Mouse (Mus musculus): ENCODE results near the gene Cntnap2. TPM values are rescaled to one million over a fixed set of nuclear protein-coding genes. Genes with fewer than 3 reads are reported as not detected.

The Cntnap2 gene
- total and polyA plus RNA-seq, 2 experiments = not detected

DNA sequence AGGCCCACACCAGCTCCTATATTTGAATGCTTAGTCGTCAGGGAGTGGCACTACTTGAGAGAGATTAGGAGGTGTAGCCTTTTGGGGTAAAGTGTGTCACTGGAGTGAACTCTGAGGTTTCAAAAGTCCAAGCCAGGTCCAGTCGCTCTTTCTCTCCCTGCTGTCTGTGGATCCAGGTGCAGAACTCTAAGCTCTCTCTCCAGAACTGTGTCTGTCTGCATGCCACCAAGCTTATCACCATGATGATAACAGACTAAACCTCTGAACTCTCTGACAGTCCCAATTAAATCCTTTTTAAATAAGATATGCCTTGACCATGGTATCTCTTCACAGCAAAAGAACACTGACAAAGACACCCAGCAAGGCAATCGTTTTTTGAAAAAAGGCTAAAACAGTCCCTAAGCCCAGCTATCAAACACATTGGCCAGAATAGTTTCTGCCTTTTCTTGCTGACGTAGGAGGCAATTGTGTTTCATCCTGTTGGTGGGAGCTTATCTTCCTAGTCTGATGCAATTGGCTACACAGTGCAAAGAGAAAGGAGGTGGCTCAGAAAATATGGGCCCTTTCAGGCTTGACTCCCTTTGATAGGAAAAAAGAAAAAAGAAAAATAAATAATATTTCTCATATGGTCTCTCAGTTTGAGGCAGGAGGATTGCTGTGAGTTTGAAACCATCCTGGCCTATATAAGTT, 2281.8 kb downstream of the Cntnap2 start:
- DNase-seq (ENCODE audit: extremely low read depth, low read depth, low spot score) = no peak

DNA sequence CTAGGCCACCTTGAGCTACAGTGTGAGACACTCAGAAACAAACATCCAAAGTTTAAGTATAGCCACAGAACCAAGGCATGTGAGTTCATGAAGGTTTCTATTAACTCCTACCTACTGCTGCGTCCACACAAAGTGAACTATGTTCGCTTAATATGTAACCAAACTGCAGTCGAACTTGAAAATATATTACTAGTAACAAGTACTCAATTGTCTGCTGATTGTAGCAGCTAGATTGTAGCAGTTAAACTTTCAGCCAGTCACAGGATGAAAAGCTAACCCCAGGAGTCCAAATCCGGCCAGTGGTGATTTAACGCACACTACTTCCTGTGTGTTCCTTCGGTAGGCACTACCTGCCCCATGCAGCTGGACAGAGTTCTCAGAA, 2282.3 kb downstream of the Cntnap2 start:
- DNase-seq (ENCODE audit: extremely low read depth, low read depth, low spot score) = no peak
- Histone ChIP-seq H3K4me3 (ENCODE audit: insufficient read depth, low read depth, low read length) (no peak overlapping the region), H3K27me3 (ENCODE audit: control insufficient read depth, insufficient read depth, low read length) (no peaks in the 10 kb centered on the region), H3K4me1 (ENCODE audit: control insufficient read depth, insufficient read depth, low read length) (no peaks in the 10 kb centered on the region), H3K36me3 (ENCODE audit: control insufficient read depth, insufficient read depth, low read length) (no peaks in the 10 kb centered on the region), H3K27ac (replicated peaks; ENCODE audit: insufficient read depth, low read depth, low read length) (no peak overlapping the region), H3K9ac (ENCODE audit: low read depth, low read length) (no peak overlapping the region), H3K79me2 (ENCODE audit: control insufficient read depth, insufficient read depth, low read length) (no peaks in the 10 kb centered on the region)
- WGBS = 43% methylated on average over 6 of the region's 6 CpGs
- TF ChIP-seq CTCF (IDR thresholded peaks at IDR 0.05; ENCODE audit: low read depth, low read length) (no peak), POLR2A (IDR thresholded peaks at IDR 0.05; ENCODE audit: extremely low read depth, insufficient read depth, low read length) (no peak)

More for the DNA sequence above, 2281.8 kb downstream of the Cntnap2 start:
- Histone ChIP-seq H3K79me2 (ENCODE audit: control insufficient read depth, insufficient read depth, low read length) (no peaks in the 10 kb centered on the region), H3K4me1 (ENCODE audit: control insufficient read depth, insufficient read depth, low read length) (no peaks in the 10 kb centered on the region), H3K36me3 (ENCODE audit: control insufficient read depth, insufficient read depth, low read length) (no peaks in the 10 kb centered on the region), H3K27me3 (ENCODE audit: control insufficient read depth, insufficient read depth, low read length) (no peaks in the 10 kb centered on the region), H3K9ac (ENCODE audit: low read depth, low read length) (no peak overlapping the region), H3K4me3 (ENCODE audit: insufficient read depth, low read depth, low read length) (no peak overlapping the region), H3K27ac (replicated peaks; ENCODE audit: insufficient read depth, low read depth, low read length) (no peak overlapping the region)
- TF ChIP-seq POLR2A (IDR thresholded peaks at IDR 0.05; ENCODE audit: extremely low read depth, insufficient read depth, low read length) (no peak), CTCF (IDR thresholded peaks at IDR 0.05; ENCODE audit: low read depth, low read length) (no peak)
- WGBS = 57% methylated on average over 4 of the region's 4 CpGs

DNA sequence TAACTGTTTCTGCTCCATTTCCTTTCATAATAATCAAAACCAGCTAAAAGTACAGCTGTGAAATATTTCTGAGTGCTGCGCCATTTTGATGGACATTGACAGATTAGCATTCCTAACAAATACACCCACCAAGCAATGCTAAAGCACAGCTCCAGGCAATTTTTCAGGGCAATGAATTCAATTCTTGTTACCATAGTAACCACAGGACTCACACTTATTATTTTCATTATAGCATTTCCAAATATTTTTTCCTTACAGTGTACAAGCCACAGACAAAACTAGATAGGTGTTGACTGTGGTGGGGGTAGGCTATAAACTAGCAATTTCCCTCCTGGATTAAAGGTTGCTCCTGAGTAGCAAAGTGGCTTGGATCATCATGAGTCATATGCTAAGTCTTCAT, 2284.1 kb downstream of the Cntnap2 start:
- no peak for TF ChIP-seq POLR2A (IDR thresholded peaks at IDR 0.05; ENCODE audit: extremely low read depth, insufficient read depth, low read length)
- TF ChIP-seq CTCF (IDR thresholded peaks at IDR 0.05; ENCODE audit: low read depth, low read length) = no peak
- 98% methylated on average over 1 of the region's 1 CpGs for WGBS
- Histone ChIP-seq H3K36me3 (ENCODE audit: control insufficient read depth, insufficient read depth, low read length) (no peaks in the 10 kb centered on the region), H3K4me3 (ENCODE audit: insufficient read depth, low read depth, low read length) (no peak overlapping the region), H3K79me2 (ENCODE audit: control insufficient read depth, insufficient read depth, low read length) (no peaks in the 10 kb centered on the region), H3K4me1 (ENCODE audit: control insufficient read depth, insufficient read depth, low read length) (no peaks in the 10 kb centered on the region), H3K27ac (replicated peaks; ENCODE audit: insufficient read depth, low read depth, low read length) (no peak overlapping the region), H3K9ac (ENCODE audit: low read depth, low read length) (no peak overlapping the region), H3K27me3 (ENCODE audit: control insufficient read depth, insufficient read depth, low read length) (no peaks in the 10 kb centered on the region)
- no peak for DNase-seq (ENCODE audit: extremely low read depth, low read depth, low spot score)

DNA sequence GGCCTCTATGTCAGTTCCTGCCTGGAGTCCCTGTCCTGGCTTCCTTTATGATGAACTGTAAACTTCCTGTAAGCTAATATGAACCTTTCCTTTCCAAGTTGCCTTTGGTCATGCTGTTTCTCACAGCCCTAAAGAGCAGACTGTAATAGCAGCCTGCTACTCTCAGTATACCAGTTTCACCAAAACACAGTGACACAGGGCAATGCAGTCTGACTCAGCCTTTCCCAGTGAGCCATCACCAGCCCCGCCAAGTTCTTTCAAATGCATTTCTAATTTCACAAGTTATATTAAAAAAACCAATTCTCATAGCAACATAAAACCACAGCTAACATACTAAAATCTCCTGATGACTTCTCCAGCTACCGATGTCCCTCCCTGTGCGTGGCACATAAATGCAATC, 2285.5 kb downstream of the Cntnap2 start:
- H3K27me3 ChIP-seq (ENCODE audit: control insufficient read depth, insufficient read depth, low read length) = no peaks in the 10 kb centered on the region
- DNase-seq (ENCODE audit: extremely low read depth, low read depth, low spot score) = no peak
- H3K4me1 ChIP-seq (ENCODE audit: control insufficient read depth, insufficient read depth, low read length) = no peaks in the 10 kb centered on the region
- WGBS = 93% methylated on average over 3 of the region's 3 CpGs
- H3K27ac ChIP-seq (replicated peaks; ENCODE audit: insufficient read depth, low read depth, low read length) = no peak overlapping the region
- H3K9ac ChIP-seq (ENCODE audit: low read depth, low read length) = no peak overlapping the region
- H3K36me3 ChIP-seq (ENCODE audit: control insufficient read depth, insufficient read depth, low read length) = no peaks in the 10 kb centered on the region
- TF ChIP-seq POLR2A (IDR thresholded peaks at IDR 0.05; ENCODE audit: extremely low read depth, insufficient read depth, low read length) = no peak
- no peak for TF ChIP-seq CTCF (IDR thresholded peaks at IDR 0.05; ENCODE audit: low read depth, low read length)
- no peak overlapping the region for H3K4me3 ChIP-seq (ENCODE audit: insufficient read depth, low read depth, low read length)
- no peaks in the 10 kb centered on the region for H3K79me2 ChIP-seq (ENCODE audit: control insufficient read depth, insufficient read depth, low read length)

- WGBS = 93% methylated on average over 8 of the region's 8 CpGs
- Histone ChIP-seq H3K27ac (replicated peaks; ENCODE audit: insufficient read depth, low read depth, low read length) (no peak overlapping the region), H3K79me2 (ENCODE audit: control insufficient read depth, insufficient read depth, low read length) (no peaks in the 10 kb centered on the region), H3K4me3 (ENCODE audit: insufficient read depth, low read depth, low read length) (no peak overlapping the region), H3K36me3 (ENCODE audit: control insufficient read depth, insufficient read depth, low read length) (no peaks in the 10 kb centered on the region), H3K4me1 (ENCODE audit: control insufficient read depth, insufficient read depth, low read length) (no peaks in the 10 kb centered on the region), H3K9ac (ENCODE audit: low read depth, low read length) (no peak overlapping the region), H3K27me3 (ENCODE audit: control insufficient read depth, insufficient read depth, low read length) (no peaks in the 10 kb centered on the region)
- TF ChIP-seq CTCF (IDR thresholded peaks at IDR 0.05; ENCODE audit: low read depth, low read length) (no peak), POLR2A (IDR thresholded peaks at IDR 0.05; ENCODE audit: extremely low read depth, insufficient read depth, low read length) (no peak)
- DNase-seq (ENCODE audit: extremely low read depth, low read depth, low spot score) = no peak
These were observed 2291.0 kb downstream of the Cntnap2 start for GRCm38 (mm10) chr6:47350100-47350690.

All from liver, adult 2 months (tissue).